Mouse (Mus musculus): ENCODE measurements around the gene Zbtb44.

GRCm38 (mm10) chr9:31000641-31001040 is 29.8 kb upstream of the Zbtb44 start:
- TF ChIP-seq TCF12 (IDR thresholded peaks at IDR 0.05; ENCODE audit: insufficient read depth, poor library complexity, severe bottlenecking) = no peak
- no peak for TF ChIP-seq POLR2A (IDR thresholded peaks at IDR 0.05; ENCODE audit: insufficient read length, low read depth)
- no peak for TF ChIP-seq REST (IDR thresholded peaks at IDR 0.05; ENCODE audit: insufficient read depth, insufficient read length)
- no peak for TF ChIP-seq CEBPB (IDR thresholded peaks at IDR 0.05; ENCODE audit: insufficient read depth, poor library complexity, severe bottlenecking)
- no peak for TF ChIP-seq TCF3 (IDR thresholded peaks at IDR 0.05; ENCODE audit: insufficient read length, low read depth)
- no peak for TF ChIP-seq E2F4 (IDR thresholded peaks at IDR 0.05; ENCODE audit: insufficient read depth)
- no peak for TF ChIP-seq POLR2AphosphoS2 (IDR thresholded peaks at IDR 0.05; ENCODE audit: insufficient read length, low read depth)
- no peak for TF ChIP-seq USF1 (IDR thresholded peaks at IDR 0.05; ENCODE audit: low read depth)
- TF ChIP-seq MAX (IDR thresholded peaks at IDR 0.05; ENCODE audit: low read depth) = no peak
- TF ChIP-seq SRF (IDR thresholded peaks at IDR 0.05; ENCODE audit: control insufficient read depth, insufficient read length, low read depth) = no peak
- no peak for TF ChIP-seq MYOD1 (IDR thresholded peaks at IDR 0.05; ENCODE audit: control insufficient read depth in 1 of 3, insufficient read length in 2 of 3, low read depth in 2 of 3)
